Mouse (Mus musculus) c-Kit-negative CD71-positive TER-119-positive erythroid progenitor cells, embryonic 14.5 days (primary cell): ENCODE measurements around the gene Bmp15.

ENCODE experiments used
- DNase-seq: peaks from one replicate; pipeline ENCODE4 v3.0.0-alpha.2; 2013; ENCODE audit warnings: low read depth, low spot score

Bmp15 gene

DNA sequence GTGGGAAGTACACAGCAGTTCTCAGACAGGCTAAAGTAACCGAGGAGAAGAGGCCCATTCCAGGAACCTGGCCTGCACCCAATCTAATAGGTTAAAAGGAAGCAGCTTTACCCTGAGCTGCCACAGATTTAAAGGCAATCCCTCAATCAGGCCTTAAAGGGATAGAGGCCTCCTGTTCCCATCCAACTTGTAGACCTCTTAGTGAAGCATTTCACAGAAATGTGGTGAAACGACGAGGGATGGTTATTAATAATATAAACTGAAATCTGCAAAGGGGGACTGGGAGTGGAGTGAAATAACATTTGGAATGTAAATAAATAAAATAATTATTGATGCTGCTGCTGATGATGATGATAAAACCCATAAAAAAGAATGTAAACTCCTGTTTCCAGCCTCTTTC, at the start of gene Bmp15:
Gene Bmp15 (minus strand): TSS at position 101 of the 400 bp plus-strand sequence.
- no peak for DNase-seq

DNA sequence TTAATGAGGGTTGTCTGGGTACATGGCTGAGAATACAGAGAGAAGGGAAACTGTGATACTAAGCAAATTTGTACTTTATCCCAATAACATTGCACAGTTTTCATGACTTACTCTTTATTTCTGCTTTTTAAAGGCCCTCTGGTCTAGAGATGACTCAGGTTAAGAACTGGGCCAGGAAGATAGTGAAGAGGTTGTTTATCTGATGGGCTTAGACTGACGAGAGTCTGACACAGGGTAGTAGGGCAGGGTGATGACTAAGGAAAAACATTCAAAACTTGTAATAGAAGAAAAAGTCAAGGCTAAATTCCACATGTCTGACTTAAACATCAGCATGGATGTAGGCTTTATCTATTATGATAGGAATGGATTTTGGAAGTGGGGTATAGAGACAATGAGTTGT, 48.3 kb upstream of the Bmp15 start:
- DNase-seq = no peak

DNA sequence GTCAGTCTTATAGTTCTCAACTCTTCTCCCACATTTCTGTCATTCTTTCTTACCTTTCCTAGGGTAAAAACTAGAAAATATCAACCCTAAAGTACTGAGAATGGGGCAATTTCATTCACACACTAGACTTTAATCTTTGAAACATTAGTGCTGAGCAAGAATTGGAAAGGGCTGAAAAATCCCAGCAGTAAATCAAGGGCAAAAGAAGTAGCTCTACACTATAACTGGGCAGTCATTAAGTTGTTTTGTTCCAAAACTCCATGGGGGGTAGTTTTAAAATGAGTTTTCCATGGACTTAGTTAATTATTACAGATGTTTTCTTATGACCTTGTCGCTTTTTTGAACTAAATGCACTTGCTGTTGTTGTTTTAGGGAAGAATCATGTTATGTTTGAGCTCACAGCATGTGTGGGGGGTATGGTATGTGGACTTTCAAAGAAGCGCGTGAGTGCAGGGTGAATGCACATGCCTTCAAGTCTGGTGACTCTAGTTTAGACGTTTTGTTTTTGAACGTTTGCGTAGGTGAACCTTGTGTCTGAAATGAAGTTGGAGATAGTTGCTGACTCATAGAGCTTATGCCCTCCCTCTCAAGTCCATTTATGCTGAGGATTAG, 37.1 kb upstream of the Bmp15 start:
- no peak for DNase-seq

DNA sequence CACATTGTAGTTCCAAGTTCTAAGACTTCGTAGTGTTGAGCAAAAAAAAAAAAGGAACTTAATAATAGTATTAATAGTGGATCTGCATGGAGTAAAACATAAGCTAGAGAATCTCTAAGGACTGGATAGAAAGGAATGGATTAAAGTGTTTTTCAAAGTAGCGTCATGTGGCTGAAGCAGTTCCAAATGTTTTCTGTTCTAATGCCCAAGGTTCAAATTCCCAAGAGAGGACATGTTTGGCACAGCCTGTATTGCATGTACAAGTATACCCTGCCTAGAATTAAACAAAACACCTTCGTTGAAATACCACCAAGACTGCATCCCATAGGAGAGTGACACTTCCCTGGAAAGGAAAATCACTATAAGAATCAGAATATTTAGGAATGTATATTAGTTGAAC, 36.4 kb upstream of the Bmp15 start:
- DNase-seq = no peak

DNA sequence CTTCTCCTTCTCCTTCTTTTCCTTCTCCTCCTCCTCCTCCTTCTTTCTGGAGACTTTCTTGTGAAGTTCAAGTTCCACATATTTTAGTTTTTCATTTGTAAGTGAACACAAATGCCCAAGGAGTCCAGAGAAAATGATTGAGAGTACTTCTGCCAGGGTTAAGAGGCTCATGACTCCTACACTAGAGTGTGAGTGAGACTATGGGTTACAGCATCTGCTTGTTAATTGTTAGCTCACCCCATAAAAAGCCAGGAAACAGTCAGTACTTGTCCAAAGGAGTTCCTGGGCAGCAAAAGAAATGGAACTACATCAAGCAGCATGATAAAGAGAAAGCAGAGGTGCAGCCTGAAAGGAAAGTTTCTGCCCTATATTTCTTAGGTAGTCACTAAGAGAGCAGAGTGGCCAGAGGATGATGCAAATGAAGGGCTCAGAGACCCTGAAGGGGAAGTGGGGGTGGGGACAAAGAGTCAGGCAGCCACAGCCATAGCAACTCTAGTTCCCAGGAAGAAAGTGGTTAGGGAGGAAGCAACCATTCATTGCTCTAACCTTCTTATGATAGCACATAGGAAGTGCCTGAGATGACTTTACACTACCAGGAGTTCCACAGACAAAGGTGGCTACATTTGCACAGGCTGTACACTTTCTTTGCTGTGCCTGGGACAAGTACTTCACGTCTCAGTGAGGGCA, 24.9 kb upstream of the Bmp15 start:
- DNase-seq = no peak

DNA sequence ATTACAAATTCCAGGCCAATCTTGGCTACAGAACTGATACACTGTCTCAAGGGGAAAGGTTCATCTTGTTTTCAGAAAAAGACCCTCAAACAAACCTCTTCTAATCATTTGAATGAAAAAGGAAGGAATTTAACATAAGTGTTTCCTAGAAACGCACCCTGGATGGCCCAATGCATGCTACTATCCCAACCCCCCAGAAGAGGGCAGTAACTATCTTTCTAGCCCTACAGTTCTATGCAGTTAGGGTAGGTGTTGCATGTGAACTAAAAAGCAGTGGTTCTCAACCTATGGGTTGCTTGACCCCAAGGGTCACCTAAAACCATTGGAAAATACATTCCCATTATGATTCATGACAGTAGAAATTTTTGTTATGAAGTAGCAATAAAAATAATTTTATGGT, 3.5 kb upstream of the Bmp15 start:
- DNase-seq = no peak

DNA sequence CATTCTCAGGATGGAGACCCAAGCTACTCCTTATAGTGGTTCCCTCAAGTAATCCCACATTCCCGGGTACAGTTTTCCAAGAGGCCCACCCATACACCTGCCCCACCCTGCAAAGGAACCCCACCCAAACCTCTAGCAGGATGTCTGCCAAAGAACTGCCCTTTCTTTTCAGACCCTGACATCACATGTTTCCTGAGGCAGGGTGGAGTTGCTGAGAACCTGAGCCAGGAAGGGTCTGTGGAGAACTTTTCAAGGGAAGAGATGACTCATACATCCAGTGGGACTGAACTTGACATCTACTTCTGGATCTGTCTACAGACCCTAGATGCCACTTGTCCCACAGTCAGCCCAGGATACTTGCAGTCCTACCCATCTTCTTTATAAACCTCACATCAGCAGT, 2.8 kb downstream of the Bmp15 start:
- no peak for DNase-seq
